Mouse (Mus musculus): ENCODE measurements around the gene Selenow.

DNA sequence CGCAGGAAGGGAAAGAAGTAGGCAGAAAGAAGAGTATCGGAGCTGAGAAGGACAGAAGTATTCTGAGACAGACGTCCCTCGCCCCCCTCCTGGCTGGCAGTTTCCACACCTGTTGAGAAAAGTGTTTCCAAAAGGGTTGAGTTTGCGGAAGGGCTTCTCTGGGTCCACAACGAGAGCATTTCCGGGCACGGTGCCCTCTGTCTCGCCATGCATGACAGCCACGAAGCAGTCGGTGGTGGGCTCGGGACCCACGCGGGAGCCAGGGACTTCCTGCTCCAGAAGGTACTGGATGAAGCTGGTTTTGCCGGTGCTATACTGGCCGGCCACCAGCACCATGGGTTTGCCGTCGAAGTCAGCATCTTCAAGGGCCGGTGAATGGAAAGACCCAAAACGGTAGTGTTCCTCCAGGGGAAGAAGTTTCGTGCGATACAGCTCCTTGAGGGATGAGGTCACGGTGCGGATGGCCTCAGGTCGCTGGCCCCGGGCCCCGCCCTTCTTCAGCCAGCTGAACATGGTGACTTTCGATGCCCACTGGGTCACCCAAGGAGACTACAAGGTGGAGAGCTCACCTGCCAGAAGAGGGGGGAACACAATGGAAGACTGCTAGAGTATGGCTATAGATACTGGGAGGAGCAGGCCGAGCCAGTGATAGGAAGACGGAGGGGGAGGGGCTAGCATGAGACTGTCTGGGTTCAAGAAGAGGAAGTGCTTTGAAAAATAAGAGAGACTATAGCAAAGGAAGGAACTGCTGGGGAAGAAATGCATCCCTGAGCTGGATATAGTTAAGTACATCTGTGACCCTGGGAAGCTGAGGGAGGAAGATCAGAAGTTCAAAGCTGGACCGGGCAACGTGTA lies 41.8 kb upstream of the Selenow start:
- TF ChIP-seq CTCF (IDR thresholded peaks at IDR 0.05; ENCODE audit: low read depth, low read length) (no peak), POLR2A (IDR thresholded peaks at IDR 0.05; ENCODE audit: extremely low read depth, insufficient read depth, low read length) (no peak)

All from liver, adult 2 months (tissue).